Mouse (Mus musculus): ENCODE data around the gene Olfr713.

Olfr713 gene

DNA sequence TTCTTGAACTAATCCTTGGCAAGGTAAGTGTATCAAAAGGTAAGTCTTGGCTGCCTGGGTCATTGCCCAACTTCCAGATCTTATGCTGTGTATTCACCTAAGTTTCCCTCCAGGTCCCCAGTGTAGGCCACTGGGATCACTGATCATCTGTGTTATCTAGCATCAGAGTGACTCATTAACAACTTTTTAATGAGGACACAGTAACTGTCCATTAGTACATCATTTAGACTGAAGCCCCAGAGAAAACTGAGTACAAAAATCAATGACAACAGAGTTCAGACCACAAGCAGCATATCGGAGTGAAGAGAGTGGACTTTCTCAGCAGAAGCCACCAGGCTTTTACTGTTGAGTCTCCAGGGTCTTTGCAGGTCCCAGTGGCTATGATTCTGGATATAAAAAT is at the start of gene Olfr713:
TSS of gene Olfr713 (plus strand) at position 301 of the 400 bp plus-strand sequence.
- DNase-seq = no peak

GRCm38 (mm10) chr7:106985236-106985635 is 45.7 kb upstream of the Olfr713 start:
- no peak for DNase-seq

- DNase-seq = no peak
Measured at GRCm38 (mm10) chr7:107000798-107001197, 30.2 kb upstream of the Olfr713 start.

DNA sequence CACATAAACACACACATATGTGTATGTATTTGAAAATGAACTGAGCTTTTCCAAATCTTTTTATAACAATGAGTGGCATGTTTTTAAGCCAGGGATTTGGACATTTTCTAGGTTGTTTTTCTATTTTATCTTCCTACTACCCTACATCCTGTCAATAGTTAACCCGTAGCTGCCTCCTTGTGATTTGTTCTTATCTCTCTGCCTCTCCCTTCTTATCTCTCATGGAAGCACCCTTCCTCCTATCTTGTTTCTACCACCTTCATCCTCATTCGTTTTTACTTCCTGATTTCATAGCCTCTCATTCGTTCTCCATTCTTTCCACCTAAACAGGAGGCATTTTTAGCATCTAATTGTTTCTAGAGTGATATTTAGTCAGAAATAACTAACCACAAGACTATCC is 26.8 kb upstream of the Olfr713 start:
- no peak for DNase-seq

DNA sequence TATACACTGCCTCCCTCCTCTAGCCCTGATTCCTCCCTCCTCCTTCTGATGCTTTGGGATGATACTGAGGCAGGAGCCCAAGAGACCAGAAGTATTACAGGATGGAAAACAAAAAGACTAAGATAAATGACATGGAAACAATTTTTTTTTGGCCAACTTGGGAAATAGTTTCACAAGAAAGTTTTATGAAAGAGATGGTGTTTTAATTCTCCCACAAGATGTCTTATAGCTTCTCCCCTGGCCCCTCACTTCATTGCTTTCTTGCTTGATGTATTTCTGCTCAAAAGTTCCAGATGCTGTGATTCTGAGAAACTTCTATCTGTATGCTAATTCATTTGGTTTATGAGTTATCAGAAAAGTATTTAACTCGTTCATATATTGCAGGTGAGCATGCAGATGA is 25.0 kb upstream of the Olfr713 start, which contains the start of gene Olfr2:
TSS of gene Olfr2 (minus strand) at position 101 of the 400 bp plus-strand sequence.
- DNase-seq = no peak

DNA sequence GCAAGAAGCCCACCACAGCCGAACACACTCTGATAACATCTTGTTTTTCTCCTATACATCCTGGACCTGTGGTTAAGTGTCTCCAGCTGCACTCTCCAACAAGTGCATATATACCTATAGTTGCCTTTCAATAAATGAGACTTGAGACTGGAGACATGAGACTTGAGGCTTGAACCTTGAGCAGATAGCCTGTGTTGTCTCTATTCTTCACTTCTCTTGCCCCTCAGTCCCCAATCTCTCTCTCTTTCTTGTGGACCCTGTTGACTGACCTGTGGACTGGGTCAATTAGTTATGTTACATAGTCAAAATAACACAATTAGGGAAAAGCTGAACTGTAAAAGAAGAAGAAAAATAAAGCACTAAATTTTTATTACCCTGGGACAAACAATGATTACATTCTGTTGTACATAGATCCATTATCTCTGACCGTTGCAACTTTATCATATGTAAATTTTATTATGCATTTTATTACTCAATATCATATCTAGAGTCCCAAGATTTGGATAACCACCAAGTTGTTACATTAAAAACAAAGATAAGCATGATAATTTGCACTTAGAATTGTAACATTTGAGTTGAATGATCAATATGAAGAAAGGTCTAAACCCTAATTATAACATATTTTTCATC is 9.1 kb downstream of the Olfr713 start:
- no peak for DNase-seq

DNA sequence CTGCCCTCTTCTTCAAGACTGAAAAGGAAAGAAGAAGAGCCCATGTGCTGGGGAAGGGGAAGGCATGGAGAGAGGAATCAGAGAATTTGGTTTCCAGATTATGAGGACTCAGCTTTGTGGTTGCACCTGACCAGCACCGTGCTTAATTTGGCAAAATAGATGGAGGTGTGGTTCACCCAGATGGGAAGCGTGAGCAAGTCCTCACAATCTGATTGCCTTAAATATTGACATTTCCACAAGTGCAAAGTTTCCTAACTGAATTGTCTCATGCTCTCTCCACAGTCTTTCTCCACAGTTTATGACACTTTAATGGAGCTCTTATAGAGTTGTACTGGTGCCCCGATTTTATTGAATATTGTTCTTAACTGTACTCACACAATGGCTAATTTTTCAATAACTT is 12.2 kb downstream of the Olfr713 start:
- no peak for DNase-seq

GRCm38 (mm10) chr7:107044407-107044806 is 13.4 kb downstream of the Olfr713 start:
- DNase-seq = no peak

GRCm38 (mm10) chr7:107045833-107046232 is 14.9 kb downstream of the Olfr713 start:
- no peak for DNase-seq

- DNase-seq = no peak
Measured at GRCm38 (mm10) chr7:107047578-107047977, 16.6 kb downstream of the Olfr713 start.

GRCm38 (mm10) chr7:107070681-107071080 is 39.7 kb downstream of the Olfr713 start, which contains the start of gene Olfr714:
Olfr714 (plus strand) TSS chr7:107070981.
- DNase-seq = no peak
